Mouse (Mus musculus): ENCODE data around the gene Btk.

The Btk gene

DNA sequence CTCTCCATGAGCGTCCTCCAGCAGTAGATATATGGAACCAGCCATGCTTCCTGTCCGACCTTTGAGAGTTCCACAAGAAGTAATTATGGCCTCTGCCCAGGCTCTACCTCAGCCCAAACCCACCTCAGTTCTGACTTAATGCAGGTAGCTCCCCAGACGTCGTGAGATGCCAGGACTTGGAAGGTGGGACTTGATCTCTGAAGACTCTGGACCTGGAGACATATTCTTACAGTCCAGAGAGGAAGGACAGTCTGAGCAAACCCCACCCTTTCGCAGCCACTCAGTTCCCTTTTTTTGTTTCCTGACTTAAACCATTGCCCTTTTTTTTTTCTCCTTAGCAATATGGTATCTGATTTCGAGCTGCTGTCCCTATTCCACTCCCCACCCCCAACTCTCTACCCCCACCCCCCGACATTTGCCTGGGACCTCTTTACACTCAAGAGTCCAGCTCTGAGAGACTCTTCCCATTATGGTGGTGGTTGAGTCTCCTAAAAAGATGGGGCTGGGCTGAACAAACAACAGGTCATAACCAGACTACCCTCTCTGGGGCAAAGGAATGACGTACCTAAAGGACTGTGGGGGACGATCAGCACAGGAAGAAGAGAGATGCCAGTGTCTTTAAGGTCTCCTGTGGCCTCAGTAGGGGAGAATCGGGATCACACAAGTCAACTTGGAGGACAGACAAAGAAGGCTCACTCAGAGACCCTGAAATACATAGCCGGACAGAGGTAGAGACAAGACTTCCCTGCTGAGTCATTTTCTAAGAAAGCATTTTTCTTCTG, at the start of gene Btk:
Gene Btk (minus strand): TSS at position 683 of the 782 bp plus-strand sequence.
- no peak for DNase-seq (ENCODE audit: low spot score)

- no peak for DNase-seq (ENCODE audit: low spot score)
Observed at GRCm38 (mm10) chrX:134632710-134633109, 49.3 kb upstream of the Btk start.

- no peak for DNase-seq (ENCODE audit: low spot score)
Observed at GRCm38 (mm10) chrX:134628200-134628599, 44.8 kb upstream of the Btk start.

DNA sequence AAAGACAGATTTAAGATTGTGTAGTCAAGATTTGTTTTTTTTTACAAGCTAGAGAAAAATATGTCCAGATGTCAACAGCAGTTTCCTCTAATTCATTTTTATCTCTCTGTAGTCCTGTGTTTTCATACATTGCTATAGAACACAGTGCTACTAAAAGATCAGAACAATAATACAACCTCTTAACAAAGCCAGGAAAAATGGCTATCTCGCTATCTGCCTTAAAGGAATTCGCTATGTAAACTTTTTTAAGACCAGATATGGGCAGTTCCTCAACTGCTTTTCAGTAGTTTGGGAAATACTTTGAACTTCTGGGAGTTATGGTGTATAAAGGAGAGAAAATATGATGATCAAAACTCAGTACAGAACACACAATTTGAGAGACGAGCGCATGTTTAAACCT, 40.0 kb upstream of the Btk start:
- no peak for DNase-seq (ENCODE audit: low spot score)

- no peak for DNase-seq (ENCODE audit: low spot score)
Observed at GRCm38 (mm10) chrX:134621685-134622084, 38.3 kb upstream of the Btk start.

- no peak for DNase-seq (ENCODE audit: low spot score)
Observed at GRCm38 (mm10) chrX:134620254-134620865, 37.0 kb upstream of the Btk start.

GRCm38 (mm10) chrX:134619695-134620094, 36.3 kb upstream of the Btk start:
- no peak for DNase-seq (ENCODE audit: low spot score)

- no peak for DNase-seq (ENCODE audit: low spot score)
Observed at GRCm38 (mm10) chrX:134614306-134614705, 30.9 kb upstream of the Btk start.

- DNase-seq (ENCODE audit: low spot score) = peak; percentile 29
Observed at GRCm38 (mm10) chrX:134612285-134612959, 29.1 kb upstream of the Btk start.

DNA sequence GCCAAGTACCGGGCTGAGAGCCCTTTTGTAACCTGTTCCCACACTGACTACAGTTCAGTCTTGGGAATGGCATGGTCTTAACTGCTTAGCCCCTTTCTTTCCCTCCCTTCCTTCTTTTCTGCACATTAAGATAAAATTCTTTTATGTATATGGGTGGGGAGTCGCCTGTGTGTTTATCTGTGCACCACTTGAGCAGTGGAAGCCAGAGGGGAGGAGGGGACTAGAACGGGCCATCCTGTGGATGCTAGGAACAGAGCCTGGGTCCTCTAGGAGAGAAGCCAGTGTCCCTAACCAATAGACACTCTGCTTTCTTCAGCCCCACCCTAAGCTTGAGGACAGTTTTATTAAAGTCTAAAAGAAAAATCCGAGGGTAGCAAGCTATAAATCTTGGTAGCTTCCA, 27.6 kb upstream of the Btk start:
- DNase-seq (ENCODE audit: low spot score) = no peak

DNA sequence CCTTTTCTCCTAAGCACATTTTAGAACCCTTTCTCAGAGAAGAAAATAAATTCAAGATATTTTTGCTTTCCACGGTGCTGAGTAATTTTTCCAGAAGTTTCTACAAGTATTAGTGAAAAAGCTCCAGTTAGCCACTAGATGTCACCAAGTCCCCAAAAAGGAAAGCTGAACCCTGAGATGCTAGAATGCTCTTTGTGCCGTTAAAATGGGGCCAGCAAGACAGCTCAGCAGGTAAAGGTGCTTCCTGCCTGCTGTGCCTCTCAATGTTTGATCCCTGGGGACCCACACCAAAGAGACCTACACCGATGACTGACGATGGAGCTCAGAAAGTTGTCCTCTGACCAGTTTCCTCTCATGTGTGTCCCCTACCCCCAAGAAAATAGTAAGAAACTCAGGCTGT, 26.1 kb upstream of the Btk start:
- DNase-seq (ENCODE audit: low spot score) = no peak

GRCm38 (mm10) chrX:134601380-134602120, 18.2 kb upstream of the Btk start:
- DNase-seq (ENCODE audit: low spot score) = no peak

- DNase-seq (ENCODE audit: low spot score) = peak; percentile 69
Observed at GRCm38 (mm10) chrX:134600659-134601379, 17.4 kb upstream of the Btk start, which contains the start of the genes Gla and Hnrnph2. Gla (minus strand) TSS chrX:134601125. Hnrnph2 (plus strand) TSS chrX:134601179.

DNA sequence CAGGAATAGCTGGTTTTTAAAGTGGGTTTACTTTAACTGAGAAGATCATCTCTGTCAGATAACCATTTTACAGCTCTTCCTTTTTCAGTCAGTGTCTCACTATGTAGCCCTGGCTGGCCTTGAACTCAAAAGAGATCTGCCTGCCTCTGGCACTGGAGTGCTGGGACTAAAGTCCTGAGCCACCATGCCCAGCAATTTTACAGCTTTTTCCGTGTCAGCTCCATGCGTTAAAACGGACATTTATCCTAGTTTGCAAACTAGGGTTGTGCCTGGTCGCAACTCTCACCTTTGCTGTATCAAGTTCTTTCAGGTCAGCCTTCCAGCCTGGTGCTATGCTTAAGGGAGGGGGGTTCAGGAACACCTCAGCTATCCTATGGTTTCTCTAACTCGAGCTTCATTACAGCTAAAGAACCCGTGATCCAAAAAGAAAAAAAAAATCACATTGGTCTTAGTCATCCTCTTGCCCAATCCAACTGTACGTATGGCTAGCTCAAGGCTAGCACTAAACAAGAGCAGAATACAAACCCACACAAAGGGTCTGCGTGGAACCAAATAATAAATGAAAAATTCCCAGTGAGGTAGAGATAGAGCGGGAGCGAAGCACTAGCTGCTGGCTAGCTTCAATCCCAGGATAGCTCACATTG, 16.7 kb upstream of the Btk start:
- no peak for DNase-seq (ENCODE audit: low spot score)

DNA sequence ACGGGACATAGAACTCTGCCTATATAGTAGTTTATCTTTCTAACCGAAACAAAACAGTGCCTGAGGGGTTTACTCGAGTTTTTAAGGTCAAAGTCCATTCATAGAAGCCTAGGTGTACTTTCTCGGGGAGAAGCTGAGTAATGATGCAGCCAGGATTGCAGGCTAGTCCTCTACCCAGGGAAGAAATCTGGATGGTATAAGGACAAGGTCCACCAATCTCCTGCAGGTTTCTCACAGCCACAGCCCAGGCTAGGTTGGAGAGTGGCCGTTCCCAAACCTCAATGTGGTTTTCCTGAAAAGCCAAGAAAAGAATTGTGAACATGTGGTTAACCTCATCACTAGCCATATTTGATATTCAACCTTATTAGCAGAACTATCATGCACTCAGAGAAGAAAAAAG, 6.5 kb upstream of the Btk start:
- no peak for DNase-seq (ENCODE audit: low spot score)

DNA sequence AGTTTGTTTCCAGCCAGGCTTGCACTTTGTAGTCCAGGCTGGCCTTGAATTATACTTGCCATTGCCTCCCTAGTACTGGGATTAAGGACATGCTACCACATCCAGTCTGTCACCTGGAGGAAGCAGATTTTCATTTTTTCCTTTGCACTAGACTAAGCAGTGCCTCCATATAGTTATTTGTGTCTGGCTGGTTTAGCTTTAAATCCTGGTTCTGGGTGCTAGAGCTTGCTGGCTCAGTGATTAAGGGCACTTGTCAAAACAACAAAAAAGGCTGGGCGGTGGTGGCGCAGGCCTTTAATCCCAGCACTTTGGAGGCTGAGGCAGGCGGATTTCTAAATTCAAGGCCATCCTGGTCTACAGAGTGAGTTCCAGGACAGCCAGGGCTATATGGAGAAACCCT, 5.6 kb upstream of the Btk start:
- no peak for DNase-seq (ENCODE audit: low spot score)

DNA sequence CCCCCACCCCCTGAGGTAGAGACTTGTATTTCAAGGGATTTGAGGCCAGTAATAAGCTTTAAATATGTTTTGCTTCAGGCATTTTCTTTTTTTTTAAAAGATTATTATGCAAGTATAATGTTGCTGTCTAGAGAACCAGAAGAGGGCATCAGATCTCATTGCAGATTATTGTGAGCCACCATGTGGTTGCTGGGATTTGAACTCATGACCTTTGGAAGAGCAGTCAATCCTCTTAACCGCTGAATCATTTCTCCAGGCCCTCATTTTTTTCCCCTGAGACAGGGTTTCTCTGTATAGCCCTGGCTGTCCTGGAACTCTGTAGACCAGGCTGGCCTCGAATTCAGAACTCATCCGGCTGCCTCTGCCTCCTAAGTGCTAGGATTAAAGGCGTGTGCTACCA, 4.9 kb upstream of the Btk start:
- no peak for DNase-seq (ENCODE audit: low spot score)

DNA sequence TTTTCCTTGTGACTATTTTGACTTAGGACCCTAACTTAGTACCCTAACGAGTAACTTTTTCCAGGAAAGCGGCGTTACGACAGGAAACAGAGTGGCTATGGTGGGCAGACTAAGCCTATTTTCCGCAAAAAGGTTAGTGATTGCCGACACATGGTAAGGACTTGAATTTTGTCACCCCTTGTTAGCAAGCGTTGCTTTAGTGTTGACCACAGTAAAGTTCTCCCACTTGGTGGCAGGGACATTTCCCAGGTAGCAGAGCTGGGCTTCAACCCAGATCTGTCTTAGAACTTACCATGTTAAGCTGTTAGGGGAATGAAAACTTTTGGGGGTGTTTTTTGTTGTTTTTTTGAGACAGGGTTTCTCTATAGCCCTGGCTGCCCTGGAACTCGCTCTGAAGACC, 3.1 kb upstream of the Btk start:
- no peak for DNase-seq (ENCODE audit: low spot score)

- DNase-seq (ENCODE audit: low spot score) = peak; percentile 81
Observed at GRCm38 (mm10) chrX:134585103-134586002, 2.0 kb upstream of the Btk start, which contains the start of gene Rpl36a. Rpl36a (plus strand) TSS chrX:134585654.

- no peak for DNase-seq (ENCODE audit: low spot score)
Observed at GRCm38 (mm10) chrX:134582270-134582669, 1.1 kb downstream of the Btk start.
